Mouse (Mus musculus) fat pad, adult 2 months (tissue): ENCODE measurements around the gene Exph5.

ENCODE experiments used
- DNase-seq: peaks from one replicate; pipeline ENCODE4 v3.0.0-alpha.2; 2011; ENCODE audit warnings: low read depth, low spot score; ENCODE audit errors: extremely low read depth

Gene Exph5

DNA sequence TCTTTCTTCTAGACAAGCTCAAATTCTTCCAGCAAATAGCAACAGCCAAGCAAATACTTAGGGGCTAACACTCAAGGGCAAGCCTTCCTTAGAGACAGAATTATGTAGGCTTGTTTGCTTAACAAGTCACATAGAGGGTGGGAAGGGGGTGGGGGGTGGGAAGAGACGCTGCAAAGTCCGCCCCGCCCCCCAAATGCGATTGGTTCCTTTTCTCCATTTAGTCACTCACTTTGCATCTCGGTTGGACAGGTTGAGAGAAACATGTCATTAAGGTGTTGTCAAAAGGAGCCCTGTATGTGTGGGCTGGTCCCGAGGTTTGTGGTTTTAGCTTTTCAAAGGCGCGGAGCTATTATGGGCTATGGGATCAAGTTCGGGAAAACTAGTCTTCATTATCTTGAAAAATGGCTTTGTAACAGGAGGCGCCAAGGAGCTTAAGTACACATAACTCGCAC, at the start of gene Exph5:
Gene Exph5 (plus strand): TSS at position 402 of the 452 bp plus-strand sequence.
- no peak for DNase-seq

DNA sequence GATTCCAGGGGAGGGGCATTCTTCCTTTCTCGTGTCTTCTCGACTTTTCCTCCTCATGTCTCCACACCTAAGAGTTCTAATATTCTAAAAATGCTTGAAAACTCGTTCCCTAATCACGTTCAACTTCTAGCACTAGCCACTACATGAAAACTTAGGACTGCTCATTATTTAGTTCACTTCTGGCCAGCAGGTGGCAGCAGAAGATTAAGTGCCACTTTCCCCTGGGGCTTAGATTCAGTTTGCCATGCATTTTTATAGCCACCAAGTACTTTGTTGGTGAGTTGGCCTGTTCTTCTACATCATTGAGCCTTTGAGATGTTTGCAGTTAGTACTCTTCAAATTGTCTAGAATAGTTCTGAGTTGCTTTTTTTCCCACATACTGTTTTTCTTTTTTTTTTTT, 47.1 kb upstream of the Exph5 start:
- DNase-seq: no peak

DNA sequence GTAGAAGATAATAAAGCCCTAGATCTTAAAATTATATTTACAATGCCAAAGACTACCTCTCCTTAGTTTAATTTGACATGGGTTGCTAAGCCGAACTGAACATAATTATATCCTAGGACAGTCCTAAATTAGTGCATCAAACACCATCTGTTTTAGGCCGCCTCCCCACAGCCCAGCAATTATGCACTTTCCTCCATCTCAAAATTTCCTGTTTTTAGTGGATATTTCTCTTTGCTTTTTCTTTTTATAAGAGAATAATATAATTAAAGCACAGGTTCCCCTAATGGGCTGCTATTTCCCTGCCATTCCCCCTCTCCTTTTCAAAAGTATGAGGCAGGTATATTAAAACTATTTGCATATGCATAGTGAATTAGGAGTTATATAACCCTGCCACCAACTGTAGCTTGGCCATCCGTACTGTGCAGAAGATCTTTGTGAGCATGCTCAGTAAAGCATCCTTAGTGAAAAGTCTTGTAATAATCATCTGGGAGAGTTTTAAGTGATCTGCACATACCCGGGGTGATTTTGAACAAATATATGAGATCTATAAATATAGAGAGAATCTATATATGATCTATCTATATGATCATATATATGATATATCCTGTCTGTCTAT, 44.7 kb upstream of the Exph5 start:
- DNase-seq: no peak

DNA sequence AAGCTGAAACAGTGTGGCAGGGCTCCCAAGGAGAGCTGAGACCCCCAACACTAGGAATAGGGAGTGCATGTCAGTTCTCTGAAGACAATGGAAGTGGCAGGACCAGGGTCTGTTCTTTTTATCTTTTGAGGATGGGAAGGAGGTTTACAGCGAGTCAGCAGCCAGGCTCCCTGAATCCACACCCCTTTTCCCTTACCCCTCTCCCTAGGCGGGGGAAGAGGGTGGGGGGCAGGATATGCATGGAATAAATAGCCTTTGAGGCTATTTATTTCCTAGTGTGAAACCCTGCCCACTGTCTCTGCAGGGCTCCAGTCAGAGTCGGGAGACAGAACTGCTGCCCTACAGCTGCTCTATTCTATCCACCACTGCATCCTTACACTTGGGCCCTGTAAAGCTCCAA, 43.7 kb upstream of the Exph5 start:
- DNase-seq: no peak

DNA sequence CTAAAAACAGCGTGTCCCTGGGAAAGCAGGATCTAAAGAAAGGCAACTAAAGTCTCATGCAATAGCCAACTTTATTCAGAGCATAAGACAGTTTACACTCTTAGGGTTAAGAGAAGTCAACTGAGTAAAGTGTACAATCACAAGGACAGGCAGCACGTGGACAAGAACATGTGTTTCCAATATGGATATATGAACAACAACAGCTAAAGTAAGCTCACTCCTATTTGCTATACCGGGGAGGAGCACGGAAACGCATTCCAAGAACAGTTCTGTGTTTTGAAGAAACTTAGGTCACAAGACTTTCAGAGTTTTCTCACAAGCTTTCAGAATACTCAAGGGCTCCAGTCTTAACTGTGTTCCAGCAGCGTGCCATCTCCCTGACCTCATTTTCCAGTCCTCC, 43.3 kb upstream of the Exph5 start:
- DNase-seq: no peak

DNA sequence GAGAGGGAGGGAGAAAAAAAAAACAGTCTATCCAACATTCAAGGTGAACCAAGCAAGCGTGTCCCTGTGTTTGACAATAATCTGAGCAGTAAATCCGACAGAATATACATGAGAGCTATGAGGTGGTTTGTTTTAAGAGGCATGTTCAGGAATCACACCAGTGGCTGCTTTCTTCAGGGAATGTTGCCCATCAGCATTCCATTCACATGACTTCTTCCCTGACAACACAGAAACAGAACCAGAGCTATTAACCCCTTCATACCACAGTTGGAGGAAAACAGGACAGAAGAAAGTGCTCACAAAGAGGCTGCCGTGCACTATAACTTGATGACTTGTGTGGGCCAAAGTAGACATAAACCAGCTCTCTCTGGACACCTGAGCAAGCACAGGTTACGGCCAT, 37.1 kb upstream of the Exph5 start:
- DNase-seq: no peak

DNA sequence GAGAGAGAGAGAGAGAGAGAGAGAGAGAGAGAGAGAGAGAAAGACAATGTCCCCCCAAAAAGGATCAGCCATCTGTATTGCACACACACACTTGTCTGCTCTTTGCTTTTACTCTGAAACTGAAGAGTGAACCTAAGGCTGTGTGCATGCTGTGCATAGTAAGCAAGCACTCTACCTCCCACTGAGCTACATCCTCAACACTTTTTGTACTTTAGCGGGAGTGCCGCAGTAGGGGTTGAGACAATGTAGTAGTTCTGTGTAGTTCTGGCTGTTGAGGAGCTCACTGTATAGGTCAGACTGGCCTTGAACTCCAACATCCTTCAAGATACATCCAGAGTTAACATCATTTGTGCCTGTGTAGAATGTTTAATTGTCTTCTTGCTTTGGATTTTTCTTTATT, 35.9 kb upstream of the Exph5 start:
- DNase-seq: no peak

DNA sequence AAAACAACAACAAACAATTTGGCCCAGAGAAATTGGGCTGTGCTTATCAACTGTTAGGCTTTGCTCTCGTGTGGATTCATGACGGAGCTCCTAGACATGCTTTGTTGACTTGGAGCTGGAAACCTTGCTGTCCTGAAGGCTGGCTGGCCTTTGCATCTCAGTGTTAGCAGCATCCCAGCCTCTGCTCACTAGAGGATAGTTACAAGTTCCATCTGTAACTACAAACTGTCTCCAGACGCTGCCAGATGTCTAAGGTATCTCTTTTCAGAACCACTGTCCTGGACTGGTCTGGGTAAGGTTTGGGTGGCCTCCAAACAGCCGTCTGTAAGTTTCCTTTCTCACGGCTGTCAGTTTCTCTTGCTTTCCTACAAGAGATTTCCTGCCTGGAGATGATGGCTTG, 33.4 kb upstream of the Exph5 start:
- DNase-seq: no peak

DNA sequence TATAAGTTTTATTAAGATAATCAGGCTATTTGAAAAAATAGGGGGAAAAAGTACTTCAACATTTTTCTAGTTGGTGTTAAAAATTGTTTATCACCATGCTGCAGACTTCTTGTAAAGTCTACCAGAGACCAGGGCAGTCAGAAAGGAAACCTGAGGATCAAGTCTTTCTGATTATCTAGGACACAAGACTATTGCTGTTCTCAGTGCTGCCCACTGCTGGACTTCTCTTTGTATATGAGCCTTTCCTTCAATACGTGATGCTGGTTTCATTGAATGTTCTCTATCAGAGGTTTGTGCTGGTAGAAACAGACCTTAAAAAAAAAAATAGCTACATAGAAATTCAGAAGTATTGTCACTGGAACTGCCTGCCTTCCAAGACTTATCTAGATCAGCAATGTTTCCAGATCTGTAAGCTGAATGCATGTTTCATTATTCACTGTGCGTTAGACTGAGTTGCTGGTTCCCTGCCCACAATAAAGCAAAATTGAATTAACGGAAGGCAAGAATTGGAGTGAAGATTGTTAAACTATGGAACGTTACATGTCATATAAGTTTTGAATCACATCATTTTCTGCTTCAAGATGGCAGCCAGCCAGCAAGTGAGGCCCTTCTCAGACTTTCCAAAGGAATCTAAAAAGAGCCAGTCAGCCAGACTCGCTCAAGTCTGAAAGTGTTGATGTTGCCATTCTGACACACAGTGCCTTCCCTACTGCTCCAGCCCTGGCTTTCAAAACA, 32.6 kb upstream of the Exph5 start:
- DNase-seq: no peak

DNA sequence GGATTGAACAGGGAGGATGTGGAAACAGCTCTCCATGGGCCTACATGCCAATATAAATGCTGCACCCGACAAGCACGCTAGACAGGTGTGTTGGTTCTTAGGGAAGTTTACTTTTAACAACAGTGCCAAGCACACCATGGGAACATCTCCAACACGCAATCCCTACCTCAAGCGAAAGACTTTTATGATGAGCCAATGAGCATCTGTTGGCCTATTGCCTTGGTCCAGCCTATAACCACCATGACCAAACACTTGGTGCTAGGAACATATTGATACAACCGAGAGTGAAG, 32.1 kb upstream of the Exph5 start:
- DNase-seq: peak; percentile 97

DNA sequence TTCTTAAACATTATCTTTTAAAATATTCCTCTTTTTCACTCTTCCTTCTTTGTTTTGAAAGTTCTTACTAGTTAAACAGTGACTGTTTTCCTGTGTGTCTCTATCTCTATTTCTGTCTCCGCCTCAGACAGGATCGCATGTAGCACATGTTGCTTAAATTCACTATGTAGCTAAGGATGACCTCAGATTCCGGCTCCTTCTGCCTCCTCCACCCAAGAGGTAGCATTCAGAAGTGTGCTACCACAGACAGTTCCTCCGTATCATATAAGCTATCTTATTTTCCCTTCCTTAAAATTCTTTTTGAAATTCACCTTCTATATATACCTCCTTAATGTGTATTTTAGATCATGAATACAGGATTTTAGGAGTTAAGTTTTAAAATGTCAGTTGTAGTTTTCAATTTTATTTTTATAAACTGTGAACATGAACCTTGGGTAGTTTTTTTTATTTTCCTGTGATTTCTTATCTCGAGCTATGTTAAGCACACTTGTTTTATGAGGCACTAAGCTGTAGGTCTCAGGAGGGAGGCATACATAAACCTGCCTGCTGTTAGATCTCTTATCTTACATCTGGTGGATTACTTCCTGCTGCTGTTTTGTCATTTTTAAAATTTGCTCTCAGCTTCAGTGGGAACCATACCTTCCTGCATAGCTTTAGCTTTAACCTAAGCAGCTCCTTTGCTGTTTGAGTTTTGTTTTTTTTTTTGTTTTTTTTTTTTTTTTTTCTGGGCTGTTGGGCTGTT, 30.0 kb upstream of the Exph5 start:
- no peak for DNase-seq

DNA sequence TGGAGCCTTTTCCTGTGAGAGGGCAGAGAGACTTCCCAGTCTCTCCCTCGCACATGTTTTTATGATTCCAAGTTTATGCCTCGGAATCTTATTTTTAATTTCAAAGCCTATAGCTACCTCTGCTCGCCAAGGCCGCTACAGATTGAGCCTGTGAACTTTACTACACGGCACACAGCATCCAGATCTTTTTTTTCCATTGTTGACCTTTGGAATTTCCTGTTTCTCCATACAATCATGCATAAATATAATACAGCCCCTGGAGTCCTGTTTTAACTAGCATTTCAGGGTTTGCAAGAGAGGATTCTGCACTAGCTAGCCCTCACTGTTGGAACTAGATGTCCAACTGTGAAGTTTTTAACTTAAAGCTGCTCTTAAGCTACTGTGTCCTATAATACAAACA, 29.3 kb upstream of the Exph5 start:
- DNase-seq: no peak

DNA sequence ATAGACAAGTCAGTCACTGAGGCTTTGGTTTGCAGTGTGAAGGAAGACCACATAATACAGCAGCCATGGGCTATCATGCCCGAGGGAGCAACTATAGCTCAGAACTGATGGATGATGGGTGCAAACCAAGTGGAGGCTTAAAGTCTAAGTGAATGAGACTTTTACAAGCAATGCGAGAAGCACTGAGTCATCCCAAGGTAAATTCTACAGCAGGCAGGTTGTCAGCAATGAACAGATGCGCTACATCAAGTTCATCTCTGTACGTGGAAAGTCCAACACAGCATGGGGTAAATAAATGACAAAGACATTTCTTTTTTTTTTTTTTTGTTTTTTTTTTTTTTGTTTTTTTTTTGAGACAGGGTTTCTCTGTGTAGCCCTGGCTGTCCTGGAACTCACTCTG, 28.8 kb upstream of the Exph5 start:
- no peak for DNase-seq

DNA sequence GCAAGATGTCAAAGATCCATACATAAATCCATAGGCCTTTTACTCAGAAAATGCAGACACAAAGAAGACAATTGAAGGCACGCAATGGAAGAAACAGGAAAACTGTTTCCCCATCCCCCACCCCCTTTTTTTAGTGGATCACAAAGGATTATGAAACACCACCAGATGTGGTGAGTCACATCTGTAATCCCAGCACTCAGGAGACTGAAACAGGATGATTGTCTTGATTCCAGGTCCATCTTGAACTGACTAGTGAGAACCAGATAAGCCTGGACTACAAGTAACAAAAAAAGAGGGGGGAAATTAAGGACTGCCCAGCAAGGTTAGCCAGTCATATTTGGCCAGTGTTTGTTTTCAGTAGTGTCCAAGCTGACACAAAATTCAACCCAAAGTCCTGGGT, 25.1 kb upstream of the Exph5 start:
- no peak for DNase-seq

DNA sequence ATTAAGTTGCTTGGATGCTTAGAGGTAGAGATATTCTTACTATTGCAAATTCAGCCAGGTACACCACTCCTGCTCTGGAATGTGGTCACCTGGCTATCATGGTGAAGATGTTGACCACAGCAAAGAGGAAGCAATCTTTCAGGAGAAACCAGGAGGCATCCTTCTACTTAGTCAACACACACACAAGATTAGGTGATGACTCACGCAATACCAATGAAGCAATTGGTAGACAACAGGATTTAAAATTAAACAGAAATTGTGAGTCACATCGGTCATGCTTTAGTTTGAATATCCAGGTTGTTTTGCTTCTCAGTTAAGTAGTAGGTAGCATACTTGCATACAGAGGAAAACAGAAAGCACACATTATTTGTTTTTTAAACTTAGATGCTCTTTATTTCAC, 22.5 kb upstream of the Exph5 start:
- no peak for DNase-seq

DNA sequence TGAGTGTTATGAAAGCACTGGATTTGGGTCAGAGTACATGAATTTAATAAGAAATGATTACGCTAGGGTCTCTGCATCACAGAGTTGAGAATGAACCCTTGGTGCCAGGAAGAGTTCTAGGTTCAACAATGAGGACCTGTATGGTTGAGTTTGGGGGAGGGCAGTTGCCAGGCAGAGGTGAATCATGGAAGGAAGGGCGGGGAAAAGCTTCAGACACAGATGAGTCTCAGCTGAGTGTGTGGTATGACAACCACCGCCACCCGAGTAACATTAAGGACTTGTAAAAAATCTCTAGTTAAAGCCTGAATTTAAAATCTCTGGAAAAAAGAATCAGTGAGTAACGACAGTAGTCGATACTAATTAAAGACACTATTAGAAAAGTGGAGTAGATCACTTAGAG, 14.7 kb upstream of the Exph5 start:
- DNase-seq: no peak

DNA sequence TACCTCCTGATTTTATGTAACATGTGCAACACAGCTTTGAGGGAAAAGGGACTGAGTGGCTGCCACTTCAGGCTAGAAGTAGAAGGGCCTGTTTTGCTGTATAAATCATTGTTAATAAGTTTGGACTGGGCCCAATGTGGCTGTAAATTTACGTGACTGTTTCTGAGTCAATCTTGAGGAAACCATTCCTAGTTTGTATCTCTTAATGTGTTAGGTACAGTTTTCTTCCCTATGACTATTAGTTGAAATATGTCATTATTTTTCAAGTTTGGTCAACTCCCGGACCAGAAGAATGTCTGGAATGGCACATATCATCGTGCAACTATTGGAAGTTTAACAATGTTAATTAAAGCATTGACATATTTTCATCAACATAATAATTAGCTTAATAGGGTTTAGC, 11.5 kb upstream of the Exph5 start:
- no peak for DNase-seq

DNA sequence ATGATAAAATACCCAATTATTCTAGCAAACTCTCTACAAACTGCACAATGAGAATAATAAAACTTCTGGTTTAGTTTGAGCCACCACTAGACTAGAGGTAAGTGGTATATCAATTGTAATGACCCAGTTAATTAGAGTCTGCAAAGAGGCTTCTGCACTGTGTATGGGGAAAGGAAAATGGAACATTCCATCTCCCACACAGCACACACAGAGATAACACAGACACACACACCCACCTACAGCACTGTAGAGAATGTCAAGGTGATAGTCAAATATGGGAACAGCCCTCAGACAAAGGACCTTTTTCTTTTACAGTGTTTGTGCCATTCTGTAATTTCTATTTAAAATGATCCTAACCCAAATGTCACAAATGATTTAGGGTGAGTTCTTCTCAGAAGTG, 8.6 kb upstream of the Exph5 start:
- DNase-seq: no peak

DNA sequence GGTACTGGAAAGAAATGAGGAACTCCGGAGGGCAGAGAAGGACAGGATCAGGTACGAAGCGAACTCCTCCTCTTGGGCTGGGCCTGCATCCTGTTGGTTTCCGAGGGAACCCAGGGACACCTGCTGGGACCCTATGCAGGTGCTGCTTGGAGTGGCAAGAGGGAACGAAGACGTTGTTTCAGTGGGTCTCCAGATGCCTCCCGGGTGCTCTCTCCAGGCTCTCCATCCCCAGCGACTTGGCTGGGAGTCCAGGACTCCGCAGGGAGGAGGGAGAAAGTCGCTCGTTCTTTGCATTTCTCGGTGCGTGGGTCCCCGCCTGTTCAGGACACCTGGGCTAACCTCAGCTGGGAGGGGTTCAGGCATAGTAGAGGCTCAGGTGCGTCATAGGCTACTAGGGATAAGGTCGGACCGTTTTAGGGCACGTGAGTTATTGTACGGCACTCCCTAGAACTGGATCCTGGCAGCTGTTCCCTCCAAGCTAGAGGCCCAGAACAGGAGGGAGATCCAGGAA, 386 bp downstream of the Exph5 start:
- no peak for DNase-seq

DNA sequence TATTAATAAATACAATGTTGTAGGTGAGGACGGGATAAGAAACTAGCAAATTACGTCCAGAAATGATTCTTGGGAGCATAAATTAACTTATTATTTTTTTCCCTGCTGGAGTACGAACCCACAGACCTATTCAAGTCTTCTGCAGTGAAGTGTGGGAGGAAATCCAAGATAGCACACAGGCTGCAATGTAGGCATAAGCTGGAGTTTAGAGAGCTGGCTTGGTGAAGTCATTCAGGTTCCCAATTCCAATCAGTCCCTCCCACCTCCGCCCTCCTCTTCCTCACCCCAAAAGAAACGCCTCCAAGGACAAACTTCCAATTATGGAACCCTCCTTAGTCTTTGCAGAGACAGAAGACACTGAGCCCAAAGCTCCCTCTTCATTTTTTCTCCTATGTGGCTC, 945 bp downstream of the Exph5 start:
- DNase-seq: no peak

DNA sequence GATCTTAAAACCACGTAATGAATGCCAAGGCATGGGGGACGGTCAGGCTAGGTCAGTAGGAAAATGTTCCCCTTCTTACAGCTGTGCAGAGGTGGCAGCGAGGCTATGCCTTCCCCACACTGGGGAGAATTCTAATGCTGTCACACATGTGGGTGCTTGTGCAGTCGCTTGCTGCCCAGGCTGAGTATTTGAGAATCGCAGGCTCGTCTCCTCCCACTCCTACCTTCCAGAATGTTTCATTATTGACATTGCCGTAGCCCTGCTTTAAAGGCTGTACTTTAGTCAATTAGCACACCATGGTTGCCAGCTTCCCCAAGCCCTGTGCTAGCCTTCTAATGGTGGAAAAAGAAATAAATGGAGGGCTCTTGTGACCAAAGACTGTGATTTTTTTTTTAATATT, 6.4 kb downstream of the Exph5 start:
- DNase-seq: no peak

DNA sequence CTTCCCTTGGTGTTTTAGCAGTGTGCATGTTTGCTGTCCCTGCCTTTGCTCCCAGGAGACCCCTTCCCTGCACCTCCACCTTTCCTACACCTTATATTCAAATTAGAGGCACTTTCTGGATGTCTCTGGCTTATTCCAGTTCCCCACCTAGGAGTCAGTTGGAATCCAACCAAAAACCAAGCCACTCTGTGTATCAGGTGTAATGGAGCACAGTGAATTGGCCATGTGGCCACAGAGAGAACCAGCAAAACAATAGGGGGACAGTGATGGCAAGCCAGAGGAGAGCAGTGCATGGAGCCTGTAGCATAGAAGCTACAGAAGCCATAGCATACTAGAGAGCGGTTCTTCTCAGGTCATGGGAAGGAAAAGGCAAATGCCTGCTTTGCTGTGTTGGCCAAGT, 11.5 kb downstream of the Exph5 start:
- no peak for DNase-seq
